Mouse (Mus musculus): Measurements from ENCODE around the gene Plin5.
"Not testable (repeated sequence)": the region's sequence is repeated elsewhere in the genome, so short reads cannot be mapped to it uniquely, and the experiment has no call there.

Gene Plin5

DNA sequence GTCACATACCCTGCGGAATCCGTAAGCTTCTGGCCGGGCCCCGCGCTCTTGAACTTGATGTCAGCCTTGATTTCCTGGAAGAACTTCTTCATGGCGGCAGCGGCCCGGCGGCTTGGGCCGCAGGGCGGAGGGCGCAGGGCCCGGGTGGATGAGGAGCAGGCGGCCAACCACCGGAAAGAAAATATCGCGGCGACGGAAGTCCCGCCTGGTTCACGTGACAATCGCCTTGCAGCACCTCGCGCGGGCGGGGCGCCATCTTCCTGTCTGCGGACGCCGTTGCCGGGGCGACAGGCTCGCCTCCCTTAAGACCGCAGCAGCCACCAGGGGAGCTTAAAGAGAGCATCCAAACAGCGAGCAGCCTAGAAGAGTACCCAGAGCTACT, 42.6 kb downstream of the Plin5 start, which contains the start of gene Ubxn6:
Ubxn6 (minus strand) TSS at position 202 of the 382 bp plus-strand sequence.
- TF ChIP-seq CTCF (conservative IDR thresholded peaks at IDR 0.05; ENCODE audit: low read length) (no peak), POU5F1 (IDR thresholded peaks at IDR 0.05; ENCODE audit: borderline replicate concordance, low read length) (no peak), NANOG (IDR thresholded peaks at IDR 0.05; ENCODE audit: borderline replicate concordance, low read length) (no peak)
- Histone ChIP-seq H3K27me3 (ENCODE audit: insufficient read depth, low read length) (no peaks in the 10 kb centered on the region), H3K4me3 (replicated peaks; ENCODE audit: low read length) (peak within 1 kb of the TSS; percentile 91), H3K9me3 (ENCODE audit: low read length) (no peaks in the 10 kb centered on the region), H3K36me3 (ENCODE audit: insufficient read depth, low read length) (peaks cover 38% of the 10 kb centered on the region), H3K4me1 (replicated peaks; ENCODE audit: low read depth, low read length) (peaks cover 35% of the 10 kb centered on the region)

DNA sequence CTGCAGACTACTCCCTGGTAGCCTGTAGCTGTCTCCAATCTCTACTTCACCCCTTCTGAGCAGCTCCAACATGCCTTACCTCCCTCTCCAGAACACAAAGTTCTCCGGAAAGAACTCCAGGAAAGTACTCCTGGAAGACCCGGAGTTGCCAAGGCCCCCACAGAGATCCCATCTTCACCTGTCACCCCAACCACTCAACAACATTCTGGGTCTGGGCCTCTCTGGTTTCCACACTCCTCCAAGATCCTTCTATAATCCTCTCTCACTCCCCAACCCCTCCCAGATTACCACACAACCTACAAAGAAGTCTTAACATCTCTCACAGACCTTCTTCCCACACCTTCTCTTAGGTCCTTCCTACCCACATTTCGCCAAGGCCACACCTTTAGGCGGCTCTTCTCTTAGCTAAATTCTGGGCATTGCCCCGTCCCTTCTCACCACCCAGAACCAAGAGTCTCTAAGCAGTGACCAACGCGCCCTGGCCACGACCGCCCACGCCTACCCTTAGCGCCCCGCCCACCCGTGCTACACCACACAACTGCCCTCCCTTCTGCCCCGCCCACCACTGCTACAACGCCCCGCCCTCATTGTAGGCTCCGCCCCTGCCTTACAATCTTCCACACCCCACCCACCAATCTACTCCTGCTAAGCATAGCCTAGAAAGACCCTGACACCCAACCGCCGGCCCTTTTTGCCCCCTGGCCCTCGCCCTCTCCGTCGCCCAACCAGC, 43.1 kb downstream of the Plin5 start:
- peaks cover 43% of the 10 kb centered on the region for H3K36me3 ChIP-seq (ENCODE audit: insufficient read depth, low read length)
- no peaks in the 10 kb centered on the region for H3K27me3 ChIP-seq (ENCODE audit: insufficient read depth, low read length)
- H3K9me3 ChIP-seq (ENCODE audit: low read length), result no peaks in the 10 kb centered on the region
- peaks cover 41% of the 10 kb centered on the region for H3K4me1 ChIP-seq (replicated peaks; ENCODE audit: low read depth, low read length)
- peak overlapping the region; percentile 91 for H3K4me3 ChIP-seq (replicated peaks; ENCODE audit: low read length)
- TF ChIP-seq POU5F1 (IDR thresholded peaks at IDR 0.05; ENCODE audit: borderline replicate concordance, low read length) (no peak), NANOG (IDR thresholded peaks at IDR 0.05; ENCODE audit: borderline replicate concordance, low read length) (no peak), CTCF (conservative IDR thresholded peaks at IDR 0.05; ENCODE audit: low read length) (no peak)

DNA sequence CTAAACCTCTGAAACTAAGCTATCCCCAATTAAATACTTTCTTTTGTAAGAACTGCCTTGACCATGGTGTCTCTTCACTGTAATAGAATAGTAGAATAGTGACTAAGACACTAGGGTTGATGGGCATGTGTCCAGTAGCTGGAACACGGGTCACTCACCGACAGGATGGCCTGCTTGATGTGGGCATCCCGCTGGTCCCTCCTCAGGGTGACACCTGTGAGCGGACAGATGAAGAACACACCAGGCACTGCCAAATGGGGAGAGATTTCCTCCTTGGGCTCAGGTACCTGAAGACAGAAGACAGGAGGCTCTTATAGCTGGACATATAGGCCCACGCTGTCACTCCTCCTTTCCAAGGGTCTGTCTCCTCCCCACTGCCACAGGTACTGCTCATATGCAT, 45.2 kb downstream of the Plin5 start:
- Histone ChIP-seq H3K4me1 (replicated peaks; ENCODE audit: low read depth, low read length) (peaks cover 51% of the 10 kb centered on the region), H3K27me3 (ENCODE audit: insufficient read depth, low read length) (no peaks in the 10 kb centered on the region), H3K4me3 (replicated peaks; ENCODE audit: low read length) (no peak overlapping the region), H3K36me3 (ENCODE audit: insufficient read depth, low read length) (peaks cover 63% of the 10 kb centered on the region), H3K9me3 (ENCODE audit: low read length) (no peaks in the 10 kb centered on the region)
- TF ChIP-seq POU5F1 (IDR thresholded peaks at IDR 0.05; ENCODE audit: borderline replicate concordance, low read length) (no peak), NANOG (IDR thresholded peaks at IDR 0.05; ENCODE audit: borderline replicate concordance, low read length) (no peak), CTCF (conservative IDR thresholded peaks at IDR 0.05; ENCODE audit: low read length) (no peak)

DNA sequence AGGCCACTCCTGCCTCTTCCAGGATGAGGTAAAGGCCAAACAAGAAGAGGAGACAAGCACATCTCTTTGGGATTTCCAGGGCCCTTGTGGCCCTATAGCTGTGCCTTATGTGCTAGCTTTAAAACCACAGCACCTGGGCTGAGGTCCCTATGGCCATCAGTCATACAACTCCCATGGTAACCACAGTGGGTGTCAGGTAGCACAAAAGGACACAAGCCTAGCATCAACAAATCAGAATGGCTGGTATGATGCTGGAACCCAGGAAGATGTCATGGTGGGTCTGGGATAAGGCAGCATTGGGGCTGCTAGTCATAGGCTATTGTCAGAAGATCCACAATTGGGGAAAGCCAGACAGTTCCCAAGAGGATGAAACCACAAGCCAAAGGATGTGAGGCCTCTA, 46.3 kb downstream of the Plin5 start:
- Histone ChIP-seq H3K27me3 (ENCODE audit: insufficient read depth, low read length) (no peaks in the 10 kb centered on the region), H3K36me3 (ENCODE audit: insufficient read depth, low read length) (peaks cover 75% of the 10 kb centered on the region), H3K4me3 (replicated peaks; ENCODE audit: low read length) (no peak overlapping the region), H3K9me3 (ENCODE audit: low read length) (no peaks in the 10 kb centered on the region), H3K4me1 (replicated peaks; ENCODE audit: low read depth, low read length) (peaks cover 54% of the 10 kb centered on the region)
- TF ChIP-seq NANOG (IDR thresholded peaks at IDR 0.05; ENCODE audit: borderline replicate concordance, low read length) (no peak), CTCF (conservative IDR thresholded peaks at IDR 0.05; ENCODE audit: low read length) (no peak)

DNA sequence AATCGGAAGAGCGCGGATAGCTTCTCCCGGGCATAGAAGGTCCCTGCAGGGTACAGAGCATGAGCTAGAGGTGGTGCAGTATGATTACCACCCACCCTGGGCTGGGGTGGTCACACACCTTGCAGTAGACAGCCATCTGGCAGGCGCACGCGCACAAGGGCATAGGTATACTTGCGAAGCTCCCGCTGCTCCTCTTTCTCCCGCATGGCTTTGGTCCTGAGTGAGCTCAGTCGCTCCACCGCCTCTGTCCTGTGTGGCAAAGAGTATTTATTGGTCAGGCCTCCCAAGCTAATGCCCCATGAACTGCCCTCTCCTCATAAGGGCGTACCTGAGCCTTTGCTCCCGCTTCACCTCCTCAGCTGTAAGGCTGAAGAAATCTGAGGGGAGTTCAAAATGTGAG, 48.3 kb downstream of the Plin5 start:
- no peak for TF ChIP-seq CTCF (conservative IDR thresholded peaks at IDR 0.05; ENCODE audit: low read length)
- no peak for TF ChIP-seq NANOG (IDR thresholded peaks at IDR 0.05; ENCODE audit: borderline replicate concordance, low read length)
- TF ChIP-seq POU5F1 (IDR thresholded peaks at IDR 0.05; ENCODE audit: borderline replicate concordance, low read length), result no peak
- Histone ChIP-seq H3K36me3 (ENCODE audit: insufficient read depth, low read length) (peaks cover 95% of the 10 kb centered on the region), H3K4me1 (replicated peaks; ENCODE audit: low read depth, low read length) (peaks cover 49% of the 10 kb centered on the region), H3K9me3 (ENCODE audit: low read length) (no peaks in the 10 kb centered on the region), H3K27me3 (ENCODE audit: insufficient read depth, low read length) (no peaks in the 10 kb centered on the region), H3K4me3 (replicated peaks; ENCODE audit: low read length) (peak overlapping the region; percentile 68)

DNA sequence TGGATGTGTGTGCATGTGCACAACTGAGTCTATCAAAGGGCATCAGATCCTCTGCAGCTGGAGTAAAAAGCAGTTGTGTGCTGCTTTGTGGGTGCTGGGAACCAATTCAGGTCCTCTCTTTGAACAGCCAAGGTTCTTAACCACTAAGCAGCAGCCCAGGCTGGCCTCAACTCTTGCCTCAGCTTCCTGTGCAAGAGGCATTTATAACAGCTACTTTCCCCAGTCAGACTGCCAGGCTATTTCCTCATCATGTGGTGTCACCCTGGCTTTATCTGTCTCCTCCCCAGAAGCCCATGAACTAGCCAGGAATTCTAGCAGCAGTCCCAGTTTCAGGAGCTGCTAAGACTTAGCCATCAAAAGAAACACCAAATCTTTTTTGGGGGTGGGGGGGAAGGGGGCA, 50.9 kb downstream of the Plin5 start:
- Histone ChIP-seq H3K4me1 (replicated peaks; ENCODE audit: low read depth, low read length) (peaks cover 44% of the 10 kb centered on the region), H3K27me3 (ENCODE audit: insufficient read depth, low read length) (no peaks in the 10 kb centered on the region), H3K4me3 (replicated peaks; ENCODE audit: low read length) (no peak overlapping the region), H3K36me3 (ENCODE audit: insufficient read depth, low read length) (peaks cover 100% of the 10 kb centered on the region), H3K9me3 (ENCODE audit: low read length) (no peaks in the 10 kb centered on the region)
- TF ChIP-seq CTCF (conservative IDR thresholded peaks at IDR 0.05; ENCODE audit: low read length) (no peak), POU5F1 (IDR thresholded peaks at IDR 0.05; ENCODE audit: borderline replicate concordance, low read length) (no peak), NANOG (IDR thresholded peaks at IDR 0.05; ENCODE audit: borderline replicate concordance, low read length) (no peak)

DNA sequence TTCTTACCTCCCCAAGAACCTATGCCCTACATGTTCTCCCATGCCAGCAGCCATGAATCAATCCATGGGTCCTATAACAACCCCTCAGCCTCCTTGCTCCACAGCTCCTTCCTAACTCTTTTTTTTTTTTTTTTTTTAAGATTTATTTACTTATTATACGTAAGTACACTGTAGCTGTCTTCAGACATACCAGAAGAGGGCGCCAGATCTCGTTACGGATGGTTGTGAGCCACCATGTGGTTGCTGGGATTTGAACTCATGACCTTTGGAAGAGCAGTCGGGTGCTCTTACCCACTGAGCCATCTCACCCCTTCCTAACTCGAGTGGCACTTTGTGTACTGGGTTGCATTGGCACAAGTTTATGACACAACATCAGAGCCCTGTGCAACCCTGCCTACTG, 51.7 kb downstream of the Plin5 start:
- not testable (repeated sequence) for H3K4me3 ChIP-seq (replicated peaks; ENCODE audit: low read length); H3K27me3 ChIP-seq (ENCODE audit: insufficient read depth, low read length); H3K9me3 ChIP-seq (ENCODE audit: low read length)
- peaks cover 44% of the 10 kb centered on the region for H3K4me1 ChIP-seq (replicated peaks; ENCODE audit: low read depth, low read length)
- H3K36me3 ChIP-seq (ENCODE audit: insufficient read depth, low read length), result peaks cover 100% of the 10 kb centered on the region
- peak; percentile 40 for TF ChIP-seq CTCF (conservative IDR thresholded peaks at IDR 0.05; ENCODE audit: low read length)

DNA sequence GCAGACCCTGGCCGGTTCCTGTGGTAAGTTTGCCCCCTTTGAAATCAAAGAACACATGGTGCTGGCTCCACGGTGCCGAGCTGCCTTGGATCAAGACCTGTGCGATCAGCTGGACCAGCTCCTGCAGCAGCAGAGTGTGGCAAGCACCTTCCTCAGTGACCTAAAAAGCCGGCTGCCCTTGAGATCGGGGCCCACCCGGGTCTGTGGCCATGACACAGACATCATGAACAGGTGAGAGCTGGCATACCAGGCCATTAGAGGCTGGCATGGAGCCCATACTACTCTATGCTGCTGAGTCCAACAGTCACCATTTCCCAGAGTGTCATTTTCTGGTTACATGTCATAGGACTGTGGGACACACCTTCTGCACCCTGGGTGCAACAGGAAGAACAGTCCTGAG, 55.3 kb downstream of the Plin5 start:
- Histone ChIP-seq H3K9me3 (ENCODE audit: low read length) (no peaks in the 10 kb centered on the region), H3K36me3 (ENCODE audit: insufficient read depth, low read length) (peaks cover 100% of the 10 kb centered on the region), H3K4me3 (replicated peaks; ENCODE audit: low read length) (no peak overlapping the region), H3K4me1 (replicated peaks; ENCODE audit: low read depth, low read length) (peaks cover 14% of the 10 kb centered on the region), H3K27me3 (ENCODE audit: insufficient read depth, low read length) (no peaks in the 10 kb centered on the region)
- TF ChIP-seq POU5F1 (IDR thresholded peaks at IDR 0.05; ENCODE audit: borderline replicate concordance, low read length), result no peak
- TF ChIP-seq NANOG (IDR thresholded peaks at IDR 0.05; ENCODE audit: borderline replicate concordance, low read length), result no peak
- no peak for TF ChIP-seq CTCF (conservative IDR thresholded peaks at IDR 0.05; ENCODE audit: low read length)

All from E14TG2a.4 (cell line).